Mouse (Mus musculus) brain, embryonic 14.5 days (tissue): ENCODE results near the gene Slc35c1. TPM values are rescaled to one million over a fixed set of nuclear protein-coding genes. Genes with fewer than 3 reads are reported as not detected.
A peak's percentile ranks its signal among the peaks of the same experiment; 100 is the strongest.
"Not testable (repeated sequence)": the region's sequence is repeated elsewhere in the genome, so short reads cannot be mapped to it uniquely, and the experiment has no call there.

Experiments used
- DNase-seq: peaks from one replicate; pipeline ENCODE4 v3.0.0-alpha.2; 2011; ENCODE audit warnings: low read depth
- CTCF ChIP-seq: fragments of 200-500 bp; IDR thresholded peaks from 2 replicates; pipeline ENCODE4 v1.5.1; 2012; ENCODE audit warnings: inconsistent platforms, mild to moderate bottlenecking, moderate library complexity, borderline replicate concordance; ENCODE audit not compliant: insufficient read depth, insufficient read length; ENCODE audit errors: extremely low read depth
- POLR2A ChIP-seq: fragments of 200-500 bp; IDR thresholded peaks from 2 replicates; pipeline ENCODE4 v1.6.1; 2012; ENCODE audit warnings: mild to moderate bottlenecking, inconsistent platforms, borderline replicate concordance; ENCODE audit not compliant: poor library complexity, insufficient read depth, insufficient read length, severe bottlenecking; ENCODE audit errors: extremely low read depth
- polyA plus RNA-seq: library from polyadenylated mRNA; depleted of rRNA; stranded (reverse); fragments of >200 nt; gene quantifications from 2 replicates; pipeline ENCODE4 v1.2.3, GENCODE M21; 2012

Slc35c1 gene
- polyA plus RNA-seq, 1 experiment = 14.5 TPM

DNA sequence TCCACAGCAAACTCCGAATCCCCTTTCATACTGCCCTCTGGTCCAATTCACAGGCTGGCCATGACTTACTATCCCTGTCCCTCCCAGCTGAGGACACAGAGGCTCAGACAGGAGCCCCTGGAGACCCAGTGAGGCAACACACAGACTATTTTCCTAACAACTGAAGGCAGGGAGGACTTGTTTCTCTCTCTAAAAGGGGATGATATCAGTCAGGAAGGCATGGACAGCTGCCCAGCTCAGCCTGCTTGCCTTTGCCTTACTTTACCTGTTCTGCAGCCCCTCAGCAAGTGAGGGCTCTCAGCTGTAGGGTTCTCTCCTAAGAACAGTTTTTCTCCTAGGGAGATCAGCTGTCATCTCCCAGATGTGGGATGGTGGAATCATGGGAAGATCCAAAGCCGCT lies 26.6 kb upstream of the Slc35c1 start:
- TF ChIP-seq CTCF (no peak), POLR2A (no peak)
- no peak for DNase-seq

- TF ChIP-seq POLR2A = no peak
- peak; percentile 98 for TF ChIP-seq CTCF
- peak; percentile 86 for DNase-seq
Measured at GRCm38 (mm10) chr2:92486403-92486802, 26.1 kb upstream of the Slc35c1 start.

DNA sequence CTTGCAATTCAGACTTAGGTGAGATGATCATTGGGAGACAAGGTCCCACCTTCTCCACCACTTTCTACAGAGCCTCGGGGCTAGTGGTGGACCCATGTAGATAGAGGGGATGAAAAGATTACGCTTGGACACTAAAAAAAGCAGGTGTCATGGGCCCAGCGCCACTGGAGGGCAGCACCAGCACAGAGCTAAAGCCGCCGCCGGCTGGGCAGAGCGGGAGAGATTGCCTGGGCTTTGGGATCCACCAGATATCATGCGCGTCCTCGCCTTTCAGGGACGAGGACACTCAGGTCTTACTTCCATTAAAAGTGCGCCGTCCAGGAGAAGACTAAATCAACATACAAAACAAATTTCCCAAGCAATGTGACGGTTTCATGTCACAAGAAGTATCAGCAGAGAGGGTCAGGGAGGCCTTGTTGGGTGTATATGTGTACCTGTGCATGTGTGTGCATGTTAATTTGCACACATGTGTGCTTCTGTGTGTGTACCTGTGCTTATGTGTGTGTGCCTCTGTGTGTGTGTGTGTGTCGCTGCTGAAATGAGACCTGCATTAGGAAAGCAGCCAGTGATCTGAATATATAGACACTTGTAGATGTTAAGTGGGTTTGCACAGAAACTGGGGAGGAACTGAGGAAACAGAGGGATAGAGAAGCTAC lies 25.4 kb upstream of the Slc35c1 start:
- peak; percentile 90 for TF ChIP-seq CTCF
- TF ChIP-seq POLR2A = no peak
- DNase-seq = peak; percentile 83

GRCm38 (mm10) chr2:92484256-92485025 lies 24.1 kb upstream of the Slc35c1 start:
- peak; percentile 46 for DNase-seq
- no peak for TF ChIP-seq CTCF
- no peak for TF ChIP-seq POLR2A

DNA sequence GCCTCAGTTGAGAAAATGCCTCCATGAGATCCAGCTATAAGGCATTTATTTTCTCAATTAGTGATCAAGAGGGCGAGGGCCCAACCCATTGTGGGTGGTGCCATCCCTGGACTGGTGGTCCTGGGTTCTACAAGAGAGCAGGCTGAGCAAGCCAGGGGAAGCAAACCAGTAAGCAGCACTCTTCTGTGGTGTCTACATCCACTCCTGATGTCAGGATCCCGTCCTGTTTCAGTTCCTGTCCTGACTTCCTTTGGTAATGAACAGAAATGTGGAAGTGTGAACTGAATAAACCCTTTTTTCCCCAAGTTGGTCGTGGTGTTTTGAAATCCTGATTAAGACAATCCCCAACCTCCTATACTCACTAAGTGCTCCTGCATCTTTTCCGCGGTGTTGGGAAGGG lies 23.2 kb upstream of the Slc35c1 start:
- DNase-seq = no peak
- TF ChIP-seq CTCF = no peak
- no peak for TF ChIP-seq POLR2A

- no peak for DNase-seq
- TF ChIP-seq POLR2A = no peak
- no peak for TF ChIP-seq CTCF
Measured at GRCm38 (mm10) chr2:92482551-92482950, 22.2 kb upstream of the Slc35c1 start.

- DNase-seq = no peak
- TF ChIP-seq CTCF (no peak), POLR2A (no peak)
Measured at GRCm38 (mm10) chr2:92478313-92478688, 18.0 kb upstream of the Slc35c1 start.

DNA sequence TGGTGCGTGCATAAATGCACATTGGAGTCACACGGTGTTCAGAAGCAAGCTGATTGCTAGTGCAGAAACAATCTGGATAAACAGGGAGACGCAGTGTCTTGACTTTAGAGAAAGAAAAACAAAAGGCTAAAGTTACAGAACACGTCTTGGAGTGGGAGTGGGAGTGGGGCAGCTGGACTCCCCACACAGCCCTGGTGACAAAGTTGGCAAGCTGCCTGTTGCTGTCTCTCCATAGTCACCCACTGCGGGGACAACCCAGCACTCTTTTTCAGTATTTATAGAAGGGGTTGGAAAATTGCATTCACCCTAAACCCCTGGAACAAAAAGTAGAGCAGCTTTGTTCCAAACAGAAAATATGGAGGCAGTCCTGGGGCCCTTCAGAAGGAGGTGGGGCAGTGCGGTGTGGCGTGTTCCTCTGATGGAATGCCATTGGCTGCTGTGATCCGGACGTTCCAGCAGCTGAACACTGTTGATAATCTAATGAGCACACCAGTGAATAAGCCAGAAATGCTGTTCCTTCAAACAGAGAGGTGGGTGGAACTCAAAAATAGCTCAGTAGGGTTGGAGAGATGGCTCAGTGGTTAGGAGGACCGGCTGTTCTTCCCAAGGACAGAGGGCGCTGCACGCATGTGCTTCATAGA lies 17.5 kb upstream of the Slc35c1 start:
- TF ChIP-seq POLR2A (no peak), CTCF (no peak)
- no peak for DNase-seq

- DNase-seq = not testable (repeated sequence)
Measured at GRCm38 (mm10) chr2:92476580-92476979, 16.2 kb upstream of the Slc35c1 start.

DNA sequence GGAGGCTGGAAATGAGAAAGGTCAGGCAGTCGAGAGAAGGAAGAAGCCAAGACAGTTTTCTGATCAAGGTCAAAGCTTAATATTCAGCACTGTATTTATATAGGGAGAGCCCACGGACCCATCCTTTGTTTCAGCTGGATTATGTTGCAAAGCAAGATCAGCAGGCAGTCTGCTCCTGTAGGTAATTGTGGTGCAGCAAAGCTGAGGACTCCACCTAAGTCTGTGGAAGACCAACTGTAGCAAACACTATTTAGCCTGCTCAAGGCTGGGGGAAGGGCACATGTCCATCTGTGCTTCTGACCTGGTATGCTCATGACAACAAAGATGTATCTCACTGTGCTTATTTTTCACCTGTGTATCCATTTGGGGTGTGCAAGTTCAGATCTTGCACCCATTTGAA lies 15.4 kb upstream of the Slc35c1 start:
- DNase-seq = no peak
- TF ChIP-seq CTCF (no peak), POLR2A (no peak)

- no peak for DNase-seq
- TF ChIP-seq POLR2A (no peak), CTCF (no peak)
Measured at GRCm38 (mm10) chr2:92474920-92475319, 14.6 kb upstream of the Slc35c1 start.

- no peak for TF ChIP-seq CTCF
- no peak for TF ChIP-seq POLR2A
Measured at GRCm38 (mm10) chr2:92471886-92472670, 11.7 kb upstream of the Slc35c1 start.

DNA sequence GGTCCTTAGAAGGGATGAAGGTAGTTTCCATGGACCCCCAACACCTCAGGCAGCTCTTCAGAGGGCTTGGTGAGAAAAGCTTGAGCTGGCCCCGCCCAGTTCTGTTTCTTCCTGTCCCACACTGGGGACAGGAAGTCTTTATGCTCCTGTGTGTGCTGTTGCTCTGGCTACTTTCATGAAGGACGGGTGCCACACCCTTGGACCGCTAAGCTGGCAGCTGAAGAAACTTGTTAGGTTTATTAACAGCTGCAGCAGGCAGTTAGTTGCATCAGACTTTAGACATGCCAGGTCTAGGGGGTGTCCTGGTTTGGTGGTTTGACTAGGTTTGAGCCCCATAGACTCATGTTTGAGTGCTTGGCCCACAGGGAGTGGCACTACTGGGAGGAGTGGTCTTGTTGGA lies 4.4 kb upstream of the Slc35c1 start:
- TF ChIP-seq POLR2A = no peak
- no peak for TF ChIP-seq CTCF
- DNase-seq = no peak

More at GRCm38 (mm10) chr2:92471886-92472670, 11.7 kb upstream of the Slc35c1 start:
- DNase-seq = no peak
